Mouse (Mus musculus) CD4-positive helper T cell, adult 2 months (primary cell): Measurements from ENCODE around the gene Higd1c.
"Not testable (repeated sequence)": the region's sequence is repeated elsewhere in the genome, so short reads cannot be mapped to it uniquely, and the experiment has no call there.

ENCODE experiments used
- DNase-seq: peaks from one replicate; pipeline ENCODE4 v3.0.0-alpha.2; 2012; ENCODE audit warnings: low read depth, missing footprints, low spot score

Gene Higd1c

GRCm38 (mm10) chr15:100410918-100411672 lies 46.8 kb downstream of the Higd1c start:
- peak; percentile 52 for DNase-seq

GRCm38 (mm10) chr15:100411731-100412130 lies 47.4 kb downstream of the Higd1c start:
- DNase-seq, result no peak

- DNase-seq, result no peak
Measured at GRCm38 (mm10) chr15:100413306-100413705, 49.0 kb downstream of the Higd1c start.

- DNase-seq, result peak; percentile 65
Measured at GRCm38 (mm10) chr15:100414011-100414410, 49.7 kb downstream of the Higd1c start.

DNA sequence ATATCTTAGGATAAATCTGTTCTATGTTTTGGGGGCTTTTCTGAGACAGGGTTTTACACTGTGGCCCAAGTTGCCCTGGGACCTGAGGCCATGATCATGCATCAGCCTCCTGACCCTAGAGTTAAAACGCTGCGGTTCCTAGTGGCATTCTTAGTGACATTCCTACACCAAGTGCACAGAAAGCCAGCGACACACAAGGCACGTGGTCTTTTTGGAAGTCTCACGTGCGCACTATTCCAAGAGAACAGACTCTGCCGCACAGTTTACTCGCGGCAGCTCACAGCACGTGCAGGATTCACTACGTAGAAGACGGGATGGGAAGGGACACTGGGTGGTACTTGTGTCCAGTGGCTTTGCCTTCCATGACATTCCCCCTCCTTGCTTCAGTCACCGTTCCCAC lies 50.6 kb downstream of the Higd1c start:
- DNase-seq, result no peak

DNA sequence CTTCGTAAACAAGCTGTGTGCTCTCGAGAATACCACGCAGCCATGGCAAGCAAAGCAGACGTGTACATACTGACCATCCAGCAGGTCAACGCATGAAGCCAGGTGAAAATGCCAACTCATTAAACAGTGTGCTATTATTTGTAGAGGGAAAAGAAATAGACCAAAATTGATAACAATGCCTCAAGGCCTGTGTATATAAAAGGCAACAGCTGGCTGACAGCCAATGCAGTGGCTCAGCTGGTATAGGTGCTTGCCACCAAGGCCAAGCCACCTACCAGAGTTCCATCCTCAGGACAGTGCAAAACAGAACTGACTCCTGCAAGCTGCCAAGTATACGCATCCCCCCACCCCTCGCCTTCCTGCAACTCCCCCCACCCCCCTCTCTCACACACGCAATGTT lies 51.3 kb downstream of the Higd1c start:
- DNase-seq, result no peak

DNA sequence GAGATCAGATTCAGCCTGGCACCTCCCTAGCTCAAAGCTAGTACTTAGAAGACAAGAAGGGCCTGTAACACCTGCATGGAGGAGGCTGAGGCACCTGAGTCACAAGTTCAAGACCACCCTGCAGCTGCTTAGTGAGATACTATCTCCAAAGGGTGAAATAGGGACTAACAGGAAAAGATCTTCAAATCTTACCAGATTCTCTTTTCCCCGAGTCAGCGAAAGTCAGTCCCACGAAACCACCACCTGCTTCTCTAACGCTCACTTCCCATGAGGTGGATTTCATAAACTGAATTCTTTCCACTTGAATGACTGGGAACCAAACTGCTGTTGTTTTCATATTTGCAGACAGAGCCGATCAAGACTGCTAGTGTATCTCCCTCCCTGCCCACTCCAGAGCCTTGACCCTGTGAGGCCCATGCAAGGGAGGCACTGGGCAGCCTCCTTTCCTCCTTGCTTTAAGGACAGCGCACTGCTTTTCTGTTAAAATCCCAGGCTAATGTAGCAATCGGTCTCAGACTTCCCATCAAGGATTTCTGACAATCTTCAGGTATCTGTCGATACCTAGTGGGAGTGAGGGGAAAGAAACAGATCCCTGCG lies 53.6 kb downstream of the Higd1c start:
- no peak for DNase-seq

GRCm38 (mm10) chr15:100419311-100419710 lies 55.0 kb downstream of the Higd1c start:
- DNase-seq, result no peak

DNA sequence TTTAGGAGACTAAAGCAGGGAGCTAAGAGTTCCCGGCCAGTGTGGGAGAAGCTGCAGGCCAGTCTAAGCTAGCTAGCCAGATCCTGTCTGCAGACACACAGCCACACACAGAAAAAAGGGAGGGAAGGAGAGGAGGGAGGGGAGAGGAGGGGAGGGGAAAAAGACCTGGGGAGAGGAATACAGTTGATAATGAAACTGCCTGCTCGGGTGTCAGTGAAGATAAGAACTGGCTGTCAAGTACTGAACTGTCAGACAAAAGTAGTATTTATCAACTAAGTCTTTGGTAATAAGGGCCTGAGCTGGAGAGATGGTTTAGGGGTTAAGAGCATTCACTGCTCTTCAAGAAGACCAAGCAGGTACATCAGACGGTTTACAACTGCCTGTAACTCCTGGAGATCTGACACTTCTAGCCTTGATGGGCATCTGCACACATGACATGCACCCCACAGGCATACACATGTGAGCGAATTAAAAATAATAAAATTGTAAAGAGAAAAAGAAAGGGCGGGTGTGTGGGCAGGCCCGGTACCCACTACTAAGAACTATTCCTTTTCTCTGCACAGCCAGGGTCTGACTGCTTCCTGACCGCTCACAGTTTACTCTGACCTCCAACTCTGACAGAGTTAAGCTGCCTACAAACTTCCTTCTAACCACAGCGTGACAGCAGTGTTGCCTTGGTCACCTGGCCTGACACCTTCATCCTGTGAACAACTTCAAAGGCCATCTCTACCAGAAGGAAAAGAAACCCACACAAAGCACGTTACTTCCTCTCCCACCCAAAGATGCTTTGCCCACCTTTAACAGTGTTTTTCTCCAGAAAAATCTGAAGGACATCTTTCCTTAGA lies 55.8 kb downstream of the Higd1c start:
- peak; percentile 58 for DNase-seq

- peak; percentile 27 for DNase-seq
Measured at GRCm38 (mm10) chr15:100421059-100421757, 56.9 kb downstream of the Higd1c start.

DNA sequence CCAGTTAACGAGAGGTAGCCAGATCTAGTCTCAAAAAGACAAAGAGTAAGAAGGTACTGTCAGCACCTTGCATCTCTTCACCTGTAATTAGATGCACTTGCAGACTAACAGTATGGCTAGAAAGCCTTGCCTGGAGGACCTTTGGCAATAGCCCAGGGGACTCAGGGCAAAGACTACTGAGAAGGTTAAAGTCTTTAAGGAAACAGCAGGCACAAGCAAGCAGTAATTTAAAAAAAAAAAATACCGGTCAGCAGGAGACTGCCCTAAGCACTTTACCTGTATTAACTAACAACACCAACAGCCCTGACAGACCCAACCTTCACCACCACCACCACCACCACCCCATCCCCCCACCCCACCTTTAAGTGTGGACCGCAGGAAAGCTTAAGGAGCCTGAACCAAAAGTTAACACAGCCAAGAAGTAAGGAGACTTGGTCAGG lies 57.4 kb downstream of the Higd1c start, which contains the start of gene Gm5475:
TSS of gene Gm5475 (plus strand) at position 390 of the 440 bp plus-strand sequence.
- not testable (repeated sequence) for DNase-seq

DNA sequence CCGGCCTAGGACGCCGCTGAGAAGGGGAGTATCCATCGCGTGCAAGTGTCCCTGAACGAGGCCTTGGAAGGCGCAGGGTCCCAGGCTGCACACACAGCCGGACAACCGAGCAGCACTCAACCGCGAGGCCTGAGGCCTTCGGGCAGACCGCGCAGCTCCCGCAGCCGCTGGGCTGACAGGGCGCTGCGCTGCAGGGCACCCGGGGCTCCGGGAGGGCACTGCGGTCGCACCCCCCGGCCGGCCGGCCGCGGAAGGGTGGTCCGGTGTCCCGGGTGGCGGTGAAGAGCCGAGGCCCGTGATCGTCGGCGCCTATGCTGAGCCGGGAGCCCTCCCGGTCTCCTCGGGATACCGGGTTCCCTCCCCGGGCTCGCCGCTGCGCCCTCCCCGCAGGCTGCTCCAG lies 58.1 kb downstream of the Higd1c start:
- DNase-seq, result no peak

DNA sequence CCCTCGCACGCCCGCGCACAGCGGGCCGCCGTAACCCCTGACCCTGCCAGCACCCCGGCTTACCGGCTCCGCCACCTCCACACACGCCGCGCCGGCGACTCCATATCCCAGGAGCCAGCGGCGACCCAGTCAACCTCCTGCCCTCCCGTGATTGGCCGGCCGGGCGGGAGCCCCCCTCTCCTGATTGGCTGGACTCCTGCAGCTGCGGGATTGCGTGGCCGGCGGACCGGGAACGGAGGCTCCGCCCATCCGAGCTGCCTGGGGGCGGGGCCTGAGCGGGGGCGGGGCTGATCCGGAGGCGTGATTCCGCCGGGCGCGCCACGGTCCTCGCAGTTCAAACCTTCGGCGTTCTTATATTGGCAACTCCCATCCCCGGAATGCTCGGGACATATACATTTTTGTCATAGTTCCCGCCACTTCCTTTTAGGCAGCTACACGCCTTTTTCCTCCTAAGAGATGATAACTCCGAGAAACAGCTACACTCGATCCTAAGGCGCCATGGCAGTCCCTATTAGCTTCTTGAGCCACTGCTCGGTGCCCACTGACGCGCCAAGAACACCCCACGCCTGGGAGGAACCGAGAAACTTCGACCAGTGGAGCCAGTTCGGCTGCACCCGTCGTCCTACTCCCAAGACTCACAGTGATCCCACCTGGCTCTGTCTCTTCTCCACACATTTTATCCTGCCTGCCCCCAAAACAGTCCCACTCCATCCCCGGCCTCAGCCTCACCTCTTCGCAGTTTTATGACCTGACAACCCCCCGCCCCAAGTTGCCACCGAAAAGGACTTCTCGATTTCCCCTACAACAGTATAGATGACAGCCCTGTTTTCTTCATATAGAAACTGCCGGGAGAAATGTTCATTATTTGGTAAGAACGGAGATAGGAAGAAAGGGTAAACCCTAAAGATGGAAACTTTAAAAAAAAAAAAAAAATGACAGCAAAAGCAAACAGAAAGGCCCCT lies 58.8 kb downstream of the Higd1c start:
- DNase-seq, result peak; percentile 94

DNA sequence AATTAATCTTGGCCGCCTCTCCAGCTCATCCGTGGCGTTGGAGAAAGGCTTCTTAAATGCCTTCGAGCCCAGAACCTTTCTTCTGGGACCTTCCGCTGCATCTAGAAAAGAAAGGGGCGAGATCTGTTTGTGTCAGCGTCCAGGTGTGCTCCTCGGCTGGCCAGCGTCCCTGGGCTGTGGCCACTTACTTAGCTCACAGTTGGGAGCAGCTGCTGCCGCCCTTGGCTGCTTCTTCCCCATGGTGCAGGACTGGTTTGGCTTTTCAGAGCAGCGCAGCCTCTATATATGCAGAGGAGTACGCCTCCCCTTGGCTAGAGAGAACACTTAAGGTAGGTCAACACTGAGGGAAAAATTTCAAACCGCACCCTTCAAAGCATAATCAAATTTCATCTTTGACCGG lies 59.6 kb downstream of the Higd1c start:
- DNase-seq, result peak; percentile 30

GRCm38 (mm10) chr15:100424396-100425122 lies 60.2 kb downstream of the Higd1c start, which contains the start of gene Slc11a2:
Gene Slc11a2 (minus strand): TSS chr15:100425072.
- peak; percentile 58 for DNase-seq

DNA sequence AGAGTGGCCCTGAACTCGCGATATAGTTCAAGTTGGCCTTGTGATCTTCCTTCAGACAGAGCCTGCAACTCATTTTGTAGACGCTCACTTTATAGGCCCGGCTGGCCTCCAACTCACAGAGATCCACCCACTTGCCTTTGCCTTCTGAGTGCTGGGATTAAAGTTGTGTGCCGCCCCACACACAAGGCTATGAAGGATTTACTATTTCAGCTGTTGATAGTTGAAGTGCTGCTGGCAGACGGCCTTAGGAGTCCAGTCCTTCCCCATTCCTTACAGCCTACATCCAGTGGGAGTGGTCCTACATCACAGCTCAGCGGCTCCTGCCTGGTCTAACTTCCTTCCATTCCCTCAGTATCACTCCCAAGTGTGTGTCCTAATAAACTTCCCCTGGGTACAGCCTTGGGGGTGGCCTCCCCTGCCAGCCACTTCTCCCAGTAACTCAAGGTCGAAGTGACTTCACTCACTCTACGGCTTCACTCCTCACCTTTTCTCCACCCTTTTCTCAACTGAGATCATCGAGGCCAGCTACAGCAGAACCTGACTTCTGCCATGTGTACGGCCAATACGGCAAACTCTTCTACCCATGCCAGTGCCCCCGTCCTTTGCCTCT lies 64.1 kb downstream of the Higd1c start:
- DNase-seq, result no peak

- DNase-seq, result no peak
Measured at GRCm38 (mm10) chr15:100429959-100430565, 65.7 kb downstream of the Higd1c start.

DNA sequence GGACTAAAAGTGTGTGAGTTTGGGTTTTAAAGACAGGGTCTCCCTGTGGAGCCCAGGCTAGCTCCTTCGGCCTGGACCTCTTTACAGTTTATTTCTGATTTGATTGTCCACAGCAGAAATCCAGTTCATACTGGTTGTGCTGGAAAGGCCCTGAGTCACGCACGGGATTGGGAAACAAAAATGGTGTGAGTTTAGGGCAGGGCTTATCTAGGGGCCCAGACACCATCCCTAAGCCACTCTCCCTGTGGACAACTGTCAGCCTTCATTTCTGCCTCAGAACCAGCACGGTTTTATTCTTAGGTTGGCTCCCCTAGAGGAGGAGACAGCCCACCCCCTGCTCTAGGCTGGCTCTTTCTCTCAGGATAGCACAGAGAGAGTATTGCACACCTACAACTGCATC lies 68.9 kb downstream of the Higd1c start:
- DNase-seq, result no peak
